Mouse (Mus musculus): ENCODE measurements around the gene Fmn2. TPM values are rescaled to one million over a fixed set of nuclear protein-coding genes. Genes with fewer than 3 reads are reported as not detected.

The Fmn2 gene
- polyA plus RNA-seq, 2 experiments from 2014 or later = not detected

DNA sequence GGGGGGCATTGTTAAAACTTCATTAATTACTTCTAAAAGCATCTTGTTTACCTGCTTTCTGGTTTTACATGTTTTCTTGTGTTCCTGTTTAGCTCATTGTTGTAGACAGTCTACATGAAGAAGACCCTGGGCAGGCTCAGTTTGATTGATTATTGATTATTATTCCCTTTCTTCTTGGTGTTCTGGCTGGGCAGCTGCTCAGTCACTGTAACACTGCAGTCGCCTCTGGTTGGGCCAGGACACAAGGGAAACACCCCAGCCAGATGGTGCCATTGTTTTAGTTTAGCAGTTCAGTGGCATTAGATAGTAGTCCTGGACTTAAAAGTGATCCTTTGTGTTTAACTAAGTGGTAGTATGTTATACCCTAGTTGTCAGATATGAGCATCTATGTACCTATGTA, 167.5 kb downstream of the Fmn2 start:
- no peak for ATAC-seq

GRCm38 (mm10) chr1:174670846-174671245, 169.2 kb downstream of the Fmn2 start:
- no peak for ATAC-seq

DNA sequence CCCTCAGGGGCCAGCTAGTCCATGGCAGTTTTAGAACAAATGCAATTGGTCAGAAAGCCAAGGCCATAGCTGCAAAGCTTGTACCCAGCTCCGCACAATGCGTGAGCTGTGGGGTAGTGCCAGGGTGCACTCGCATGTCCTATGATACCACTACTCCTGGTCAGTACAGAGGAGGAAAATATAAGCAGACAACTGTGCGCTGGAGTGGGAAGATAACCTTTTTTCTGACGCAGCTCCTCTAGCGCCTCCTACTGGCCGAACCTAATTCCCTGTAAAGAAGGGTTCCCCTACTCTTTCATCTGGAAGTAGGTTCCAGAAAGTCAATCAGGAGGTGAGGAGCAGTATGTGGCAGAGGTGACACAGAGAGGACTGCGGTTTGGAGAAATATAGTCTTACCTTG, 173.0 kb downstream of the Fmn2 start:
- ATAC-seq = no peak

DNA sequence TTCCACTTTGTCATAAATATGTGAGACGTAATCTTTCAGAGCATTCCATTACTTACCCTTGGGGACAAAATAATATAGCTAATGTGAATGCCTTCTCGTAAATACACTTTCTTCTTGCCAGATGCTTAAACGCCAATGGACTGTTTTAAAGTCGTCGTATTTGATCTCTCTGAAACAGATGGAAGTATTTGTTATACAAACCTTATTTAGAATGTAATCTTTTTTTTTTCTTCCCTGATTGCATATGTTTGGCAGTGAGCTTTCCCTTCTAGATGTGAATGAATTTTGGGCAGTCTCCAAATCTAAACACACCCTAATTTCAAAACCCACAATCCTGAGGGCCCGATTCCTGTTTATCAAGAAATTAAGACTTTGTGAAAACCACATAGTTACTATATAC, 173.7 kb downstream of the Fmn2 start:
- no peak for ATAC-seq

DNA sequence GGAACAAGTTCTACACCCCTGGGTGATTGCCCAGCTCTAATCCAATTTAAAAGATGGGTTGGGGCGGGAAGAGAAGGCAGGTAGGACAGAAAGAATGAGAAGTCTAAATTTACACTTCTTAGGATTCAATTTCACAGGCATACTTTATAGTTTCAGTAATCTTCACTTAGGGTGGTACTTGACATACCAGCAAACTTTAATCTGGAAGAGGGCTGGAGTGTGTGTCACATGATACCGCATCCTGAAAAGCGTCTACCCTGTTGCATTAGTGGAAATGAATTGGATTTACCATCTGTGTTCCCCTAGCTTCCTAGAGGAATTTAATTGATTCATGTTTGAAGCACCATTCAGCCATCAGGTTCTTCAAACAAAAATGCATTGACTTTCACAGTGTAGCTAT, 174.6 kb downstream of the Fmn2 start:
- no peak for ATAC-seq

DNA sequence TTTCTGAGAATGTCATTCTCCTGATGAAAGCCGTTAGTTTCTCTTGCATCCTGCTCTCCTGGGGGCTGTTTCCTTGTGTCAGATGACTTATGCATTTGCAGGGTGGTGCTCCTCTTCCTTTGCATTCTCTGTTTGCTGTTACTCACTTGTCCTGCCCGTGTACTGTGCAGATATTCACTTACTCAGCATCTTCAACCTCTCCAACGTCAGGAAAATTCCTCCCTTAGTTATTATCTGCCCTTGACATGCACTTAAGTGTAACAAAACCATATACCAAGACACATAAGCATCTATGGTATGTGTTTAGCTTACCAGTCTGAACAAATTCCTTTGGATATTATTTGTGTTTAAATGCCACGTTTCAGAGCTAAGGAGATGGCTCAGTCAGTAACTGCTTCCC, 175.6 kb downstream of the Fmn2 start:
- no peak for ATAC-seq

- no peak for ATAC-seq
These were observed 187.7 kb downstream of the Fmn2 start for GRCm38 (mm10) chr1:174689301-174689700.

- ATAC-seq = no peak
These were observed 199.2 kb downstream of the Fmn2 start for GRCm38 (mm10) chr1:174700871-174701270.

GRCm38 (mm10) chr1:174701835-174702234, 200.2 kb downstream of the Fmn2 start:
- ATAC-seq = no peak

GRCm38 (mm10) chr1:174703909-174704308, 202.3 kb downstream of the Fmn2 start:
- ATAC-seq = no peak

GRCm38 (mm10) chr1:174719729-174720458, 218.3 kb downstream of the Fmn2 start:
- ATAC-seq = no peak

DNA sequence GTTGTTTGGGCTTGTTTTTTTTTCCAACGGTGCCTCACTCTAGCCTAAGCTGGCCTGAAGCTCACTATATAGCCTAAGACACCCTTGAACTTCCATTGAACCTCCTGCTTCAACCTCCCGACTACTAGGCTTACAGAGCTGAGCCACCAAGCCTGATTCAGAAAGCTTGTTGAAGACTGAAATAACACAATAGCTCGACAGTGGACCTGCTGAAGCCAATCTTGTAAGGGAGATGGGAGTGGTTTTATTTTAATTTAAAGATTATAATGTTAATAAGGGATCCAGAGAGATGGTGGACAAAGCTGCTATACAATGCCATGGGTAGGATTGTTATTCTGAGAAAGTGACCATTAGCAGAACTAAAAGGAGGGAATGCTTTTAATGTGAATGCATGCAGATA, 227.1 kb downstream of the Fmn2 start:
- no peak for ATAC-seq

- ATAC-seq = no peak
These were observed 231.1 kb downstream of the Fmn2 start for GRCm38 (mm10) chr1:174732715-174733114.

GRCm38 (mm10) chr1:174738958-174739357, 237.3 kb downstream of the Fmn2 start:
- ATAC-seq = no peak

- ATAC-seq = no peak
These were observed 241.0 kb downstream of the Fmn2 start for GRCm38 (mm10) chr1:174742667-174743066.

DNA sequence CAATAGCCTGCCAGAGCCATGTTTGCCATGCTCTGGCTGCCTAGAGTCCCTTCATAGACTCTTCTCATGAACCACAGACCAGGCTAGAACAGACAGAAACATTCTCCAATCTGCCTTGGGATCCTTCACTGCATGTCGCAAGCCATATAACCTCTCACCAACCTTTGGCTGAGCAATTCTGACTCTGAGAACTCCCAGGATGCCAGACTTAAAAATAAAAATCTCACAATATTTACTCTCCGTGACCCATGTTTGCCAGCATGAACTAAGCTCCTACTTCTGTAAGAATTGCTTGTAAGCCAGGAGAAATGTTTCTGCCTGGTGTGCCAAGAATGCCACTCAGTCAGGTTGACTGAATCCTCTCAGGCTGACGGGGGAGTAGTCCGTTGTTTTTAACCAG, 246.9 kb downstream of the Fmn2 start:
- no peak for ATAC-seq

DNA sequence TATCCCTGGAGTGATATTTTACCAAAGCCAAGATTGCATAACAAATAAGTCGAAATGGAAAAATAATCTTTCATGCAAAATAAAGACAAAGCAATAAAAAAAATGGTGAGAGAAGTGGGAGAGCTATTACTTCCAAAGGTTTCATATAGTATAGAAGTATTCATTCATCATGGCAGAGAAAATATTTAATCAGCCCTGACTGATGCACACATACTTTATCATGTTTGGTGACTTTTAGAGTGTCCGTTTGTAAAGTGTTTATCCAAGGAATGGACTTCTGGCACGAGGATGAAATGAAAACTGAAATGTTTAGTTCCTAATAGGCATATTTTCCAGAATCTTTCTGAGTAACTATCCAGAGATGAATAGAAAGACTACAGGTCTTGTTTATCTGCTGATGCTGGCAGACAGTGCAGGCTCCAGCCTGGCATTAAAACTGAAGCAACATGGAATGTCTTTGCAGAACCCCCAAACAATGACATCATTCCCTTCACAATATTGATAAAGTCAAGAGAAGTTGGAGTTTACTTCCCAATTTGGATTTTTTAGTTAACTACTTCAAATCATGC, 249.4 kb downstream of the Fmn2 start:
- ATAC-seq = no peak

DNA sequence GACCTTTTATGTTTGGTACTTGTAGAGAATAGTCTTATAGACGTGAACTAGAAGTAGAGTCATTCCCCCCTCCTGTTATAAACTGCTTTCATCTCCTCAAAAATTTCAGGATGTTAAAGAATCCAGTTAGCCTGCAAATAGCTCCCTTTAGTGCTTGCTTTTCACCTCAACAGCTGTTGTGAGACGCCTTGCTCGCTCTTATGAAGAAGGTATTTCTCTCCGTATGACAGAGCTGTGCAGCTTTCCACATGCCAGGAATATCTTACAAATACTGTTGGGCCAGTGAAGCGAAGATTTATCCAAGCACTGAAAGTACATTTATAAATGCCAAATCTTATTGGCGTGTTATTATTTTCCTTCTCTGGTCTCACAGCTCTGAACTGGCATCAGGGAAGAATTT, 257.7 kb downstream of the Fmn2 start:
- no peak for ATAC-seq

DNA sequence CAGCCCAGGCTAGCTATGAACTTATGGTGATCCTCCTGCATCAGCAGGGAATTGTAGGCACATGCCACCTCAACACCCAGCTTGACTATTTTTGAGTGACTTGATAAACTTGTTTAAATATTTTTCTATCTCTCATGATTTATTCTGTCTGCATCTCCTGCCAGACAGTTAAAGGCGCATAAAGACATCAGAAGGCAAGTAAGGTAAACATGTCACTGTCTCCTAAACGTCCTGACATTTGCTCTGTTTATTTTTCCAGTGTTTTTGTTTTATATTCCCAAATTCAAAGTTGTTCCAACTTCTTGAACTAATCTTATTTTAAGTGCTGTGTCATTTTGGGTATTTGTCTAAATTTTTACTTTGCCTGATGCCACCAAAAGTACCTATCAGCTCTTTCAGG, 264.1 kb downstream of the Fmn2 start:
- ATAC-seq = no peak

DNA sequence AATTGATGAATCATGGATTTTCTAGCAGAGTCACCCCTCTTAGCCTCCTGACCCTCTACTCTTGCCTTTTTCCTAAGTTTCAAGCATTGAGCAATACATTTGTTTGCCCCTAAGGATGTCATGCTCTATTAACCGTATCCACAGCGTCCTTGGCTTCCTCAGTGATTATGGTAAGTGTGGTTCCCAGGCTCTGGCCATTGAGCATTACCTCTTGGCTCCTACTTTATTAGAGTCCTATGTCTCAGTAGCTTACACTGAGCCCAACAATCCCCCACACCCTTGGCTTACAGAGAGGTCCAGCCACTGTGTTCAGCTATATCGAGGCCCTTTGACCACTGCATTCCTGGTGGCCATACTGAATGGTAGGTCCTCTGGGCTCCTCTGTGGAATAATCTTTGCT, 265.2 kb downstream of the Fmn2 start:
- ATAC-seq = no peak

DNA sequence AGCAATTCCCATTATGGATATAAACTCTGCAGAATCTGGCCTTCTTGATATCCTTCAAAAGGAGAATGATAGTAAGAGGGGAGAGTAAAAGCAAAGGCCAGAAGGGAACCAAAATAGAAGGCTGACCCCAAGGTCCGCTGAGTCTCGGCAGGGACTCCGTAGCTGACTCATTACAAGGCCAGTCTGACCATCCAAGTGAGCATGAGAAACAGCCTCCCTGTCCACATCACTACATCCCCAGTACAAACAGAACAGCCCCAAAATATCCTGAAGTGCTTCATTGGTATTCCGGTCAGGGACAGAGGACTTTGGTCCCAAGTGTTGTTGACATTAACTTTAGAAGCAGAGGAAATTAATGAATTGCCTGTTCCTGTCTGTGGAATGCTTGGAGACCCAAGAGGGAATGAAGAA, 270.3 kb downstream of the Fmn2 start:
- no peak for ATAC-seq

GRCm38 (mm10) chr1:174781037-174781436, 279.4 kb downstream of the Fmn2 start:
- no peak for ATAC-seq

DNA sequence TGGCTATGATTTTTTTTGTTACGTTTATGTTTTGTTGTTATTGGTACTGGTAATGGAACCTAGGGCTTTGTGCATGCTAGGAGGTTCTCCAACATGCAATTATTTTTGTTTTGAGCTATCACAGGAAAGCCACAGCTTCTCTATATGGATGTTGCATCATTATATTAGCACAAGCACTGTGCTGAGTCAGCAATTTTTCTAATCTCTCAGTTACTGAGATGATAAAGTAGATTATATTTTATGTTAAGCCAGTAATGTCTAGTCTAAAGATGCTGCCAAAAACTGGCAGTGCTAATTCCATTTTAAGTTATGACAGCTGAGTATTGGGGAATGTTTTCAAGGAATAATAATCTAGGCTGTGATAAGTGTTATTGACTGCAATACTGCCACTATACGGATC, 287.0 kb downstream of the Fmn2 start:
- no peak for ATAC-seq

GRCm38 (mm10) chr1:174811846-174812245, 310.2 kb downstream of the Fmn2 start:
- ATAC-seq = no peak

DNA sequence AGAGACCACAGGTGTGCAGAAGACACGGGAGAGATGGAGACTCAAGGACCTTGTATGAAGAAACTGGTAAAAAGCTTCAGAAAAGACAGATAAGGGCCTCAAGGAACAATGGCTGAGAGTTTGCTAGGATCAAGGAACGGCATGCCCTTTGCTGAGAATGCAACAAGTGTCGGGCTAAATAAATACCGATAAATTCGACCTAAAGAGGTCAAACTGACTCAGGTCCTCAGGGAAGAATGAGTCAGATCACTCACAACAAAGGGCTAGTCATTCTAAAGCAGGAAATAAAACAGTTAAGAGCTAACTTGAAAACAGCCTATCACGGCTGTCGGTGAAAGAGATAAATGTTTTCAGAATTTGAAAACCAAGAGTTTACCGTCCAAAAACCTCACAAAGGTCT, 324.9 kb downstream of the Fmn2 start:
- no peak for ATAC-seq
